Mouse (Mus musculus): ENCODE measurements around the gene Gm20388. TPM values are rescaled to one million over a fixed set of nuclear protein-coding genes. Genes with fewer than 3 reads are reported as not detected.
A peak's percentile ranks its signal among the peaks of the same experiment; 100 is the strongest.

Gm20388 gene
- polyA plus RNA-seq, 1 experiment from 2014 or later = 1.4 TPM

DNA sequence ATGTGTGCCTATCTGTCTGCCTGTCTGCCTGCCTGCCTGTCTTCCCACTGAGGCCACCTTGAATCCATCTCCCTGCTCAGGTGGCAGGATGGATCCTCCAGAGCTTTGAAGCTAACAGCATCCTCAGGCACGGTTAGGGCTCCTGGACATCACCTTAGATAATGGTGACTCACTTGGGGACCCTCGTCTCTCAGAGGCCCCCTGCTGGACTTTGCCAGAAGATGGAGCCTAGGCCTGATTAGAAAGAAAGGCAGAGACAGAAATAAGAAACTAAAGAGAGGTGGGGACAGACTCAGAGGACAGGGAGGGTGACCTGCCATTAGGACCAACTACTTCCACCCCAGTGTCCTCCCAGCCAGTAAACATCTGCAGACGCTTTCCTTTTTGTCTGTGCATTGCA, 1488.5 kb downstream of the Gm20388 start:
- ATAC-seq (ENCODE audit: low read depth) = no peak
- H3K36me3 ChIP-seq (ENCODE audit: control insufficient read depth, insufficient read depth) = no peaks in the 10 kb centered on the region
- 32% methylated on average over 3 of the region's 3 CpGs for WGBS (ENCODE audit: insufficient replicate concordance)

DNA sequence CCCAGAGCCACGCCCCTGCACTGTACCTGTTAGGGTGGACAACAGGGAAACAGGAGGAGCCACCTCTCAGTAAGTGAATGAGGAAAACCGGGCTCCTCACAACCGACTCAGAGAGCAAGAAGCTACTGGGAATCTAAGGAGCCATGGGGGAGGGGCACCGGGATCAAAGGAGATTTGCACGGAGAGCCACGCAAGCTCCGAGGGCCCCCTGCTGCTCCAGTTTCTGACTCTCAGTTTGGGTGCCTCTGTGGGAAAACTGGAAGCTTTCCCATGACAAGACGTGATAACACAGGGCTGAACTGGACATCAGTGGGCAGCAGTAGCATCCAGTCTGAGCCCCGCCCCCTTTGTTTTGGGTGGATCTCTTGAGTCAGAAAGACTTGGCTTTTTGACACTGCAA, 1489.9 kb downstream of the Gm20388 start:
- no peak for ATAC-seq (ENCODE audit: low read depth)
- H3K9ac ChIP-seq (ENCODE audit: low read depth, low read length) = no peak overlapping the region
- no peak overlapping the region for H3K4me2 ChIP-seq (ENCODE audit: low read depth, low read length)
- H3K9me3 ChIP-seq (replicated peaks; ENCODE audit: control insufficient read depth, low read length) = no peaks in the 10 kb centered on the region
- no peak overlapping the region for H3K27ac ChIP-seq (ENCODE audit: low read length)
- no peaks in the 10 kb centered on the region; the same call in 1 of the 2 replicates for H3K4me1 ChIP-seq (ENCODE audit: control insufficient read depth, low read depth, low read length)
- no peaks in the 10 kb centered on the region; the same call in none of the 2 replicates for H3K27me3 ChIP-seq (ENCODE audit: control insufficient read depth, insufficient read depth, low read depth, low read length)
- H3K4me3 ChIP-seq (ENCODE audit: low read depth, low read length) = no peak overlapping the region
- no peaks in the 10 kb centered on the region for H3K36me3 ChIP-seq (ENCODE audit: control insufficient read depth, insufficient read depth)
- 30% methylated on average over 9 of the region's 9 CpGs for WGBS (ENCODE audit: insufficient replicate concordance)

More for the DNA sequence above, 1488.5 kb downstream of the Gm20388 start:
- H3K4me1 ChIP-seq (ENCODE audit: control insufficient read depth, low read depth, low read length) = no peaks in the 10 kb centered on the region; the same call in 1 of the 2 replicates
- H3K27me3 ChIP-seq (ENCODE audit: control insufficient read depth, insufficient read depth, low read depth, low read length) = peaks cover 2% of the 10 kb centered on the region
- H3K9me3 ChIP-seq (replicated peaks; ENCODE audit: control insufficient read depth, low read length) = no peaks in the 10 kb centered on the region
- H3K9ac ChIP-seq (ENCODE audit: low read depth, low read length) = no peak overlapping the region
- H3K27ac ChIP-seq (ENCODE audit: low read length) = no peak overlapping the region
- H3K4me2 ChIP-seq (ENCODE audit: low read depth, low read length) = no peak overlapping the region
- H3K4me3 ChIP-seq (ENCODE audit: low read depth, low read length) = no peak overlapping the region

DNA sequence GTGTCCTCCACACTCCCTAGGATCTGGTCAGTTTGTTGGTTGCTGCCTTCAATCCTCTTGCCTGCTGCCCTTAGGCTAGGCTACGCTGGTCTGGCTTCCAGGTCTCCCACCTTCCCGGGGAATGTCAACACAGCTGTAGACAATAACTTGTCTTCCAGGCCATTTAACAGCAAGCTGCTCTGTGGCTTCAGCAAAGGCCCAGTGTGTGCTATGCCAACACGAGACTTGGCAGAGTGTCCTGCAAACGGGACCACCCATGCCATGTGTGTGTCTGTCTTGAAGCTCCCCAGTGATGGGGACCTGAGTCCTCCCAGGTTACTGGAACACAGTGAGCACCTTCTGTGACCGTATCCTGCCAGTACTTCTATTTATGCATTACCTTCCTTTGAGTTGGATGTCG, 1493.2 kb downstream of the Gm20388 start:
- Histone ChIP-seq H3K4me3 (ENCODE audit: low read depth, low read length) (no peak overlapping the region), H3K4me2 (ENCODE audit: low read depth, low read length) (no peak overlapping the region), H3K9ac (ENCODE audit: low read depth, low read length) (no peak overlapping the region), H3K4me1 (ENCODE audit: control insufficient read depth, low read depth, low read length) (no peaks in the 10 kb centered on the region; the same call in 1 of the 2 replicates), H3K36me3 (ENCODE audit: control insufficient read depth, insufficient read depth) (no peaks in the 10 kb centered on the region), H3K27ac (ENCODE audit: low read length) (no peak overlapping the region), H3K27me3 (ENCODE audit: control insufficient read depth, insufficient read depth, low read depth, low read length) (no peaks in the 10 kb centered on the region), H3K9me3 (replicated peaks; ENCODE audit: control insufficient read depth, low read length) (no peaks in the 10 kb centered on the region)
- WGBS (ENCODE audit: insufficient replicate concordance) = 61% methylated on average over 6 of the region's 6 CpGs
- ATAC-seq (ENCODE audit: low read depth) = no peak

DNA sequence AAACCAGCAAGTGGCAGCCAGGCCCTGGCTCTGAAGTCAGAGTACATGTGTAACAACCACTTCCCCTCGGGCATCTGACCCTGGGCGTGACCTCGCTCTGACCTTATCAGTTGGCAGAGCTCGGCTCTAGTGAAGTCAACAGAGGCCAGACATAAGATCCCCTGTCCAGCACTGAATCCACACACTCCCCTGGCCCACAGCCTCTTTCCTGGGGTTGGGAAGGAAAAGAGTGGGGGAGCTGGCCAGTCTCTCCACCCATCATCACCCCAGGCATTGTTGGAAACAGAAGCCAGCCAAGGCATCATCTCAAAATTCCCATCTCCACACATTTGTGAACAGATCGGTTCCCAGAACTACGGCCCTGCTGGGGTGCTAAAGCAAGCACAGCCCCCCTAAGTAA, 1507.4 kb downstream of the Gm20388 start:
- Histone ChIP-seq H3K27ac (ENCODE audit: low read length) (no peak overlapping the region), H3K27me3 (ENCODE audit: control insufficient read depth, insufficient read depth, low read depth, low read length) (no peaks in the 10 kb centered on the region), H3K4me1 (ENCODE audit: control insufficient read depth, low read depth, low read length) (no peaks in the 10 kb centered on the region; the same call in none of the 2 replicates), H3K36me3 (ENCODE audit: control insufficient read depth, insufficient read depth) (no peaks in the 10 kb centered on the region), H3K9ac (ENCODE audit: low read depth, low read length) (no peak overlapping the region), H3K4me3 (ENCODE audit: low read depth, low read length) (no peak overlapping the region), H3K9me3 (replicated peaks; ENCODE audit: control insufficient read depth, low read length) (no peaks in the 10 kb centered on the region), H3K4me2 (ENCODE audit: low read depth, low read length) (no peak overlapping the region)
- peak; percentile 34; the same call in 1 of the 2 replicates for ATAC-seq (ENCODE audit: low read depth)
- WGBS (ENCODE audit: insufficient replicate concordance) = 27% methylated on average over 6 of the region's 6 CpGs

DNA sequence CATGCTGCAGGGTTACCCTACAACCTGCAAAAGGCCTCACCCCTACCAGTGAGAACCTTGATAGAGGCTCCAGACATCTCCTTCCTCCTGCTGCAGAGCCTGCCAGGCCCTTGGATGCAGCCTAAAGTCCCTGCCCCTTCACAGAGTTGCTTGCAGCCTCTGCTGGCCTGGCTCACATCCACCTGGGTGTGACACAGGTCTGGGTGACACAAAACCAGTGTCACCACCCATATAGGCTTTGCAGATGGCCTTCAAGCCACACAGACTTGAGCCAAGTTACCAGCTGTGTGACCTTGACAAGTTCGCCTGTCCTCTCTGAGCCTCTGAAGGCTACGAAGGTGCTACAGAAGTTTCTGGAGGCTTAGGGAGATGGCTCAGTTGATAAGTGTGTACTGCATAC, 1508.9 kb downstream of the Gm20388 start:
- H3K9me3 ChIP-seq (replicated peaks; ENCODE audit: control insufficient read depth, low read length) = no peaks in the 10 kb centered on the region
- WGBS (ENCODE audit: insufficient replicate concordance) = 64% methylated on average over 2 of the region's 2 CpGs
- no peak overlapping the region for H3K9ac ChIP-seq (ENCODE audit: low read depth, low read length)
- H3K4me3 ChIP-seq (ENCODE audit: low read depth, low read length) = no peak overlapping the region
- no peaks in the 10 kb centered on the region for H3K27me3 ChIP-seq (ENCODE audit: control insufficient read depth, insufficient read depth, low read depth, low read length)
- H3K36me3 ChIP-seq (ENCODE audit: control insufficient read depth, insufficient read depth) = no peaks in the 10 kb centered on the region
- no peak for ATAC-seq (ENCODE audit: low read depth)
- H3K27ac ChIP-seq (ENCODE audit: low read length) = no peak overlapping the region
- H3K4me1 ChIP-seq (ENCODE audit: control insufficient read depth, low read depth, low read length) = no peaks in the 10 kb centered on the region; the same call in none of the 2 replicates
- H3K4me2 ChIP-seq (ENCODE audit: low read depth, low read length) = no peak overlapping the region

DNA sequence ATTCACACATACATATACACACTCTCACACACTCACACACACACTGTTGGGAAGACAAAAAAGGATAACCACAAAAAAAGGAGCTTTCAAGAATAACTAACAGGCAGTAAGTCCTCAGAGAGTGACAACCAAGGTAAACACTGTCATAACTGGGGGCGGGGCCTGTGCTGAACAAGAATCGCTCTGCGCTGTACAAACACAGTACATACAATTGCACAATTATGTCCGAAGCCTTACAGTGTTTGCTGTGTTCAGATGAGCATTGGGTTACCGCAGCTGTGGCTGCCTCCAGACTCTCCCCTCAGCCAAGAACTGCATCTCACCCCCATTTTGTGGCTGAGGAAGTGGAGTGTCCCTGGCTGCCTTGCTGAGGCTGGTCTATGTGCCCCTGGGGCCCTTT, 1510.4 kb downstream of the Gm20388 start:
- H3K27me3 ChIP-seq (ENCODE audit: control insufficient read depth, insufficient read depth, low read depth, low read length) = no peaks in the 10 kb centered on the region
- no peak overlapping the region for H3K9ac ChIP-seq (ENCODE audit: low read depth, low read length)
- no peak overlapping the region for H3K4me3 ChIP-seq (ENCODE audit: low read depth, low read length)
- H3K9me3 ChIP-seq (replicated peaks; ENCODE audit: control insufficient read depth, low read length) = no peaks in the 10 kb centered on the region
- peak; percentile 85 for ATAC-seq (ENCODE audit: low read depth)
- H3K4me2 ChIP-seq (ENCODE audit: low read depth, low read length) = no peak overlapping the region
- no peaks in the 10 kb centered on the region; the same call in none of the 2 replicates for H3K4me1 ChIP-seq (ENCODE audit: control insufficient read depth, low read depth, low read length)
- H3K36me3 ChIP-seq (ENCODE audit: control insufficient read depth, insufficient read depth) = no peaks in the 10 kb centered on the region
- peak overlapping the region; percentile 55 for H3K27ac ChIP-seq (ENCODE audit: low read length)
- 75% methylated on average over 5 of the region's 5 CpGs for whole genome bisulfite sequencing (ENCODE audit: insufficient replicate concordance)

DNA sequence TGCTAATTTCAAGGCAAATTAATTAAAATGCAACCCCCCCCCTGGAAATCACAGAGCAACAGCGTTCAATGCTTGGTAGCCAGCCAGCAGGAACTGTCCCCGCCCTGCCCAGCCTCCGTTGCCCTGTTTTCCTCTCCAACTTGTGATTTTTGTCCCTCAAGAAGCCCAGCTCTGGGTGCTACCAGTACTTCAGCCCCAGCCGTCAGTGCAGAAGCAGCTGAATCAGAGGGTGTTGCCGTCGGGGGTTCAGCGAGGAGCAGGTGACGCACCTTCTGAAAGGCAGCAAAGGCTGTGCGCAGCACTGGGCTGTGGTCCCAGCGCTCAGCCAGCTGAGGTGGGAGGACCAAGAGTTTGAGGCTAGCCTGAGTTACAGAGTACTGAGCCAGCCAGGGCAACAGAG, 1513.4 kb downstream of the Gm20388 start:
- no peaks in the 10 kb centered on the region for H3K36me3 ChIP-seq (ENCODE audit: control insufficient read depth, insufficient read depth)
- ATAC-seq (ENCODE audit: low read depth) = no peak
- no peaks in the 10 kb centered on the region; the same call in 1 of the 2 replicates for H3K4me1 ChIP-seq (ENCODE audit: control insufficient read depth, low read depth, low read length)
- H3K9me3 ChIP-seq (replicated peaks; ENCODE audit: control insufficient read depth, low read length) = no peaks in the 10 kb centered on the region
- H3K27me3 ChIP-seq (ENCODE audit: control insufficient read depth, insufficient read depth, low read depth, low read length) = no peaks in the 10 kb centered on the region
- 78% methylated on average over 10 of the region's 10 CpGs for WGBS (ENCODE audit: insufficient replicate concordance)
- no peak overlapping the region for H3K4me3 ChIP-seq (ENCODE audit: low read depth, low read length)
- no peak overlapping the region for H3K27ac ChIP-seq (ENCODE audit: low read length)
- H3K4me2 ChIP-seq (ENCODE audit: low read depth, low read length) = no peak overlapping the region
- H3K9ac ChIP-seq (ENCODE audit: low read depth, low read length) = no peak overlapping the region

DNA sequence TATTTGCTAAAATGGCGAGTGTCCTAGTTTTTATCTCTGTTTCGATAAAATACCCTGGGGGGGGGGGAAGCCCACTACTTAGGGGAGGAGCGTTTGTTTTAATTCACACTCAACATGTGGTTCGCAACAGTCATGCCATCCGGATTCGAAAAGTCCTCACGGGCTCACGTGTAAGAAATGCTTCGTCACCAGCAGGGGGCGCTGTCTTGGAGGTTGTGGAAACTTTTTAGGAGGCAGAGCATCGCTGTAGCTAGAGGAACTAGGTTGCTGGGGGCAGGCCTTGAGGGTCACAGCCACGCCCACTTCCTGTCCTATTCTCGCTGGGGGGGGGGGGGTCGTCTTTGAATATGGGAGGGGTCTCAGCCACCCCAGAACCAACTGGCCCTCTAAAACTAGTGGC, 1514.0 kb downstream of the Gm20388 start:
- Histone ChIP-seq H3K4me3 (ENCODE audit: low read depth, low read length) (no peak overlapping the region), H3K36me3 (ENCODE audit: control insufficient read depth, insufficient read depth) (no peaks in the 10 kb centered on the region), H3K4me2 (ENCODE audit: low read depth, low read length) (no peak overlapping the region), H3K4me1 (ENCODE audit: control insufficient read depth, low read depth, low read length) (no peaks in the 10 kb centered on the region; the same call in 1 of the 2 replicates), H3K27me3 (ENCODE audit: control insufficient read depth, insufficient read depth, low read depth, low read length) (no peaks in the 10 kb centered on the region), H3K9ac (ENCODE audit: low read depth, low read length) (no peak overlapping the region), H3K9me3 (replicated peaks; ENCODE audit: control insufficient read depth, low read length) (no peaks in the 10 kb centered on the region), H3K27ac (ENCODE audit: low read length) (no peak overlapping the region)
- WGBS (ENCODE audit: insufficient replicate concordance) = 71% methylated on average over 14 of the region's 14 CpGs
- no peak for ATAC-seq (ENCODE audit: low read depth)

DNA sequence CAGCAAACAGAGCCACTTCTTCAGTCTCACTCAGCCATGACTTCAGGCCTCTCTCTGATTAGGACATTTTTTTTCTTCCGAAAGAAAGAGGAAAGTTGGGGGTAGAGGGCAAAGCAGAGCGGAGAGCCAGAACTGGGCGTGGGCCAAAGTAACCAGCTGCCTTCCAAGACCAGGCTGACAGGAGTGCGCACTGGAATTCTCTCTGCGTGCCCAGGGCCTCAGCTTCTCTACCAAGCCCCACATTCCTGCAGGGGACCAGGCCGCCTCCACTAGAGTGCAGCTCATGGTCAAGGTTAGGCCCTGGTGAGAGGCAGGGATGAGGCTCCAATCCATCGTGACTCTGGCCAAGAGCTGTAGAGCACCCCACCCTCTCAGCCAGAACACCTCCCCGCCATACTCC, 1520.9 kb downstream of the Gm20388 start:
- Histone ChIP-seq H3K27me3 (ENCODE audit: control insufficient read depth, insufficient read depth, low read depth, low read length) (no peaks in the 10 kb centered on the region), H3K9ac (ENCODE audit: low read depth, low read length) (no peak overlapping the region), H3K4me1 (ENCODE audit: control insufficient read depth, low read depth, low read length) (no peaks in the 10 kb centered on the region), H3K4me2 (ENCODE audit: low read depth, low read length) (no peak overlapping the region), H3K36me3 (ENCODE audit: control insufficient read depth, insufficient read depth) (no peaks in the 10 kb centered on the region), H3K4me3 (ENCODE audit: low read depth, low read length) (no peak overlapping the region), H3K9me3 (replicated peaks; ENCODE audit: control insufficient read depth, low read length) (no peaks in the 10 kb centered on the region), H3K27ac (ENCODE audit: low read length) (no peak overlapping the region)
- no peak for ATAC-seq (ENCODE audit: low read depth)
- 70% methylated on average over 8 of the region's 8 CpGs for WGBS (ENCODE audit: insufficient replicate concordance)

Data from liver, embryonic 16.5 days (tissue).